Mouse (Mus musculus): ENCODE data around the gene Runx2. TPM values are rescaled to one million over a fixed set of nuclear protein-coding genes. Genes with fewer than 3 reads are reported as not detected.
A peak's percentile ranks its signal among the peaks of the same experiment; 100 is the strongest.

Runx2 gene
- polyA plus RNA-seq, 1 experiment, result 38.4 TPM

DNA sequence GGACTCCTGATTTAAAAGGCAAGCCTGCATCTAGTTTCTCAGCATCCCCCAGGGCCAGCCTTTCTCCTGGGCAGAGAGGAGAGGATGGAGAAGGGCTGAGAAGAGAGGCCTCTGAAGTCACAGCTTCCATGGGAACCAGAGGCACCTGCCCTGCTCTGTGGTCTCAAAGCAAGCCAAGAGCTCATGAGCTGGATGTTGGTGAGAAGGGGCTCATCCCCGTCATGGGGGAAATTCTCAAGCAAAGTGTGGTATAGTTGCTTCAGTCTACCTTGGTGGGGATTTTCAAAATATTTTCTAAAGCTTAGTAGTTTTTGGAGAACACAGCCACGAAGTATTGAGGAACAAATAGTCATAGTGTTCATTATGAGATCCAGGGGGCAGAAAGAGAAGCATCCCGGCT is 357.9 kb downstream of the Runx2 start:
- no peak for TF ChIP-seq POLR2A (IDR thresholded peaks at IDR 0.05; ENCODE audit: low read depth, low read length)
- no peak for TF ChIP-seq CTCF (IDR thresholded peaks at IDR 0.05; ENCODE audit: borderline replicate concordance, insufficient read depth, low read length)
- H3K27ac ChIP-seq (ENCODE audit: insufficient read depth, low read length), result no peak overlapping the region
- H3K4me3 ChIP-seq (ENCODE audit: insufficient read depth, low read length), result no peak overlapping the region
- no peaks in the 10 kb centered on the region for H3K4me1 ChIP-seq (ENCODE audit: control insufficient read depth, insufficient read depth, low read length)

DNA sequence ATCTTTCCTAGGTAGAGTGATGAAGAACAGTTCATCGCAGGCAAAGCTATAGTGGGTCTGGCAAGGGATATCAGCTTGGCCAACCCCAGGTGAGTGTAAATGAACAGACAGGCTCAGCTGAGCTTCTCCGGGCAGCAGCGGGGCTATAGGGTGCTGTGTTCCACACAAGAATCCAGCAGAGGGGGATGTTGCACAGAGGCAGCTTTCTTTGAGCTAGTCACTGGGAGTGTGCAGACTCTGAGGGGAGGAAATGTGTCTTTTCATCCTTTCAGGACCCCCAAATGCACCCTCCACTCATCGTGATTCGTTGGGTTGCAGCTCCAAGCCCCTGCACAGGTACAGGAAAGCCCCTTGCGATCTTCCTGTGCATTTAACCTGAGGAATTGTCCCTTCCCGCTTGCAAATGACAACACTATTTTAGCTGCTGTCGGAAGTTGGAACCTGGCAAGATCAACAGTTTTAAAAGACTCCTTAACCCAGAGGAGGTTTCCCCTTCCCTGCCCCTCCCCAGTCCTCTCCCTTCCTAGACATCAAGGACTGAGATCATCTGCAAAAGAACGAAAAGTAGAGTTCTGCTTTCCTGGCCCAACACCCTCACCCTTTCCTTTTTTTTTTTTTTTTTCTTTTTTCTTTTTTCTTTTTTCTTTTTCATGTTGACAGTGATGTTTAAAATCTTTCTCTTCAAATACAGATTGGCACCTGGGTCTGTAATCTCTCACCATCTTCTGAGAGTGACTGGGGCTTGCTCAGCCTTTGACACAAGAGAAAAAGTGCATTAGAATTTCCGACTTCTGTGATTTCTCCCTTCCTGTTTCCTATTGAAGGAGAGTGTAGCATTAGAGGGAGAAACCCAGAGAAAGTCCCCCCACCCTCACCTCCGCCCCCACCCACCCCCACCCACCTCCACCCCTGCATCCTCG is 358.7 kb downstream of the Runx2 start:
- Histone ChIP-seq H3K4me3 (ENCODE audit: insufficient read depth, low read length) (no peak overlapping the region), H3K27ac (ENCODE audit: insufficient read depth, low read length) (no peak overlapping the region), H3K4me1 (ENCODE audit: control insufficient read depth, insufficient read depth, low read length) (no peaks in the 10 kb centered on the region)
- TF ChIP-seq CTCF (IDR thresholded peaks at IDR 0.05; ENCODE audit: borderline replicate concordance, insufficient read depth, low read length) (peak; percentile 64), POLR2A (IDR thresholded peaks at IDR 0.05; ENCODE audit: low read depth, low read length) (no peak)

DNA sequence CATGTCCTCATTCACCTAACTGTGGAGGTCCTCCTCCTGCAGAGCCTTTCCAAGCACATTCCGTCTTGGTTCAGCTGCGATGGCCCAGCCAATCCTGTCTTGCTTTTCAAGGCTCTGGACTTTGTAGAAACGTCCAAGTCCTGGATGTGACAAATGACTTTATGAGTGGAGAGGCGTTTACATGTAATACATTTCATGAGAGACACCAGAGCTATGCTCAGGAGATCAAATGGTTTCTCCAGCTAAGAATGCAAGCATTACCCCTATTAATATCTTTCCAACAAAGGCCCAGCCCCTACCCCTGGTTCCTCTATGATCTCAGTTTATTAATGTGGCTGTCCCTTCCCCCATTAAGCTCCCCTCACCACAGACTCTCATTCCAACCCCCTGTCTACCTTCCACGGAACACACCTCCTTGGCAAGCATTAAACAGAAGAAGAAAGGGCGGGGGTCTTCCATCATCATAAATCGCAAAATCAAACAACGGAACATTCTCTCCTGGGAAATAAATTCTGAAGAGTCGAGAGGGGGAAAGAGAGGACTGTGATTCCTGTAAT is 364.6 kb downstream of the Runx2 start:
- no peak overlapping the region for H3K27ac ChIP-seq (ENCODE audit: insufficient read depth, low read length)
- H3K4me1 ChIP-seq (ENCODE audit: control insufficient read depth, insufficient read depth, low read length), result no peaks in the 10 kb centered on the region
- H3K4me3 ChIP-seq (ENCODE audit: insufficient read depth, low read length), result no peak overlapping the region
- TF ChIP-seq POLR2A (IDR thresholded peaks at IDR 0.05; ENCODE audit: low read depth, low read length) (no peak), CTCF (IDR thresholded peaks at IDR 0.05; ENCODE audit: borderline replicate concordance, insufficient read depth, low read length) (no peak)

Other genes starting within 250 kb of the Runx2 start
- gene Supt3, start 37.6 kb downstream of the Runx2 start, polyA plus RNA-seq (2011; ENCODE audit: insufficient read length, low read depth, missing spikeins), result 20.5 and 20.7 TPM in 2 replicates

Data from embryonic fibroblast, embryonic 13.5 days (primary cell).